Mouse (Mus musculus): ENCODE measurements at regions not wholly inside any gene's neighbourhood (a gene's known extent, or its start where the extent isn't known, plus 50 kb on each side); places are given as distances from the start of the nearest gene placed in this dataset.
A peak's percentile ranks its signal among the peaks of the same experiment; 100 is the strongest.
"Not testable (repeated sequence)": the region's sequence is repeated elsewhere in the genome, so short reads cannot be mapped to it uniquely, and the experiment has no call there.

GRCm38 (mm10) chr5:68252671-68253070 is 221.0 kb downstream of the Grxcr1 start:
- DNase-seq = peak; percentile 20 to 51

DNA sequence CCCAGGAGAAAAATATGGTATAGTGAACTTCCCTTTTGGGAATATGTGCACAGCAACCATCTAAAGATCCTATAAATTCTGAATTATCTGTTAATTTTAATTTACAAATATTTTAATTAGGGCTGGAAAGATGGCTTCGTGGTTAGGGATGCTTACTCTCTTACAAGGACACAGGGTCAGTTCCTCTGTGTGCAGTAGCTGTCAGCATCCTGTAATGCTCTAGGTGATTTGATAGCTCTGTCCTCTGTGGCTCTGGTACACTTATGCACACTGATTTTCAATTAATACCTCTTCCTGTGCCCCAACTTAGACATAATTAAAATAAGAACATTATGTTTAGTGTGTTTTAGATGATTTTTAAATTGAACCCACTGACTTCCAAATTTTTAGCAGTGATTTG is 221.8 kb downstream of the Grxcr1 start:
- no peak for DNase-seq

DNA sequence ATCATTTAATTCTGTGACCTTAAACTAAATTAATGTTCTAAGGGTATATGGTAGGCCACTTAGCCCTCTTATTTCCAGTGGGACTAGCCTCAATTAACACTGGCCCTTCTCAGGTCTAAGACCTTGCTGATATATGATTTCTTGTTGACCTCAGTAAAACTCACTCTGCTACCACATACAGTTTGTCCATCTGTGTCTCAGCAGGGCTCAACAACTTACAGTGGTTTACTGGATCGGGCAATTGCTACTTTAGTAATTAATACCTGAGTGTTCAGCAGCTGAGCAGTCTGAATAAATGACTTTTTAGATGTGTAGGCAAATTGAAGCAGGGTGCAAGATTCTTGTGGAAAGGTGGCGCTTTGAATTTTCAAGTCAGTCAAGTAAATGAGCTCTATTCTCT is 222.5 kb downstream of the Grxcr1 start:
- DNase-seq = no peak

DNA sequence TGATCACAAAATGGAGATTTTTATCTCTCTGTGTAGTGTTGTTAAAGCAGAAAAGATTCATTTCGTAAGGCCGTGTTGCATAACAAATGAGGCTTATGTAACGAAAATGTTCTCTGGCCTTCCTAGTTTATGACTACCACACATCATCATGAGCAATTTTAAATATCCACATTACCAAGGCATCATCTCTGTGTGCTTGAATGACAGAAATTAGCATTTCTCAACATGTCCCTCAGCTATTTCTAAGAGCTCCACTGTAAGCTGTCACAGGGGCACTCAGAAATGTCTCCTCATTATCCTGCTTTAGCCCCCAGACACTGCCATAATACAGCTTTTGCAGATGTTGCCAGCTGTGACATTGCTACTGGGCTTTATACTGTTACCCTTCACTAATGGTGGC is 232.6 kb downstream of the Grxcr1 start:
- peak in 1 of 2 experiments; percentile 22 for DNase-seq

DNA sequence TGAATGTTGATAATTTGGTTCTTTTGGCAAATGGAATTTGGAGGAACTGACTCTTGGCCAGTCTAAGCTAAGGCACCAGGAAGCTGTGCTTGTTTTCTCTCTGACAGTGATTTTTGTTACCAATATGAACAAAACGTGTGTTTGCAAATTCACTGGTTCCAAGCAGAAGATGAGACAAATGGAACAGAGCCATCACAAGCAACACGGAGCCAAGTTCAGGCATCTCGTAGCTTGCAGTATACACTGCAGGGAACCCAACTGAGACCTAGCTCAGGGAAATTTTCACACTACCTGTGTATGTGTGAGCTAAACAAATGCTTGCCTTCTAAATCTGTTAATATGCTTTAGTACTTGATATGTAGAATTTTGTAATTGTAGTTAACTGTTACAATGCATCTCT is 242.6 kb downstream of the Grxcr1 start:
- DNase-seq = no peak

DNA sequence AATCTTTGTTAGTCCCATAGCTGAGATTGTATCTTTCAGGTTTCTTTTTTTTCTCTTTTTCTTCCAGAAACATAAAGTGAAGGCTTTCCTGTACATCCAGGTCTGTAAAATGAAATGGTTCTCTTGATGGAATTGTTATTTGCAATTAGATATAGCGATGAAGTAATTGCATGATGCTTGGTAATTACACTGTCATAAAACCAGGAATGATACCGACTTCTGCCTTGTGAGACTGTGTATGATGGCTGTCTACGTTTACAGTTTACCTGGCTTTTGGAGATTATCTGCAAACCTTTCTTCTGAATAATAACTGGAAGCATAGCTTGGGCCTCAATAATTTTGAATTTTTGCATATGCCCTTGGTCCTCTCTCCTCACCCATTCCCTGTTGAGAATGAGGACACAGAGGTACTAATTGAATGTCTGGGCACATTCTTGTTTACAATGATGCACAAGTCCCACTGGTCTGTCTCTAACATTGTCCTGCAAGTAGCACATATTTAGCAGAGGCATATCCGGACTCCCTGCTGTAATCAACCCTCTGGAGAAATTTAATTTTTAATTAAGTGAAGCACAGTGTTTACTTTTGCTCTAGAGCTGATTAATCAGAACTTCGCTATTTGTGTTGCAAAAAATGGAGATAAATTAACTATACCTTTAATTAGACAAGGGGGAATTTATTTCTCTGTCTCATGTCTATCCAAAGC is 244.1 kb downstream of the Grxcr1 start:
- DNase-seq = no peak

- DNase-seq = not testable (repeated sequence)
Measured at GRCm38 (mm10) chr5:68295774-68296173, 264.1 kb downstream of the Grxcr1 start.

DNA sequence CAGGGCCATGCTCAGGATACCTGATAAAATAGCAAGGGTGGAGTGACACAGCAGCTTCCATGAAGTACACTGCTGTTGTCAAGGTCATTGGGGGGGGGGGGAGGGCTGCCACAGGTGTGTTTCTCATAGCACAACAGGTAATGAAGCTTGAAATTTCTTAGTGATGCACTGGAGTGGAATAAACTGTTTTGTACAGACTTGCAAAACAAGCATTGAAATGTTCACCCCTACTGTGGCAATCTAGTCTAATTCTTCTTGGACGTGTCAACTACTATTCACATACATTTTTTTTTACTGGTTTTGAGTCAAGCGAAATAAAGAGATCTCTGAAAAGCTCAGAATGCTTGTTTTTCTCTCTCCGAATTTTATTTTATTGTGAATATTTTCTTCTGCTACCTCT is 281.6 kb downstream of the Grxcr1 start:
- DNase-seq = no peak

DNA sequence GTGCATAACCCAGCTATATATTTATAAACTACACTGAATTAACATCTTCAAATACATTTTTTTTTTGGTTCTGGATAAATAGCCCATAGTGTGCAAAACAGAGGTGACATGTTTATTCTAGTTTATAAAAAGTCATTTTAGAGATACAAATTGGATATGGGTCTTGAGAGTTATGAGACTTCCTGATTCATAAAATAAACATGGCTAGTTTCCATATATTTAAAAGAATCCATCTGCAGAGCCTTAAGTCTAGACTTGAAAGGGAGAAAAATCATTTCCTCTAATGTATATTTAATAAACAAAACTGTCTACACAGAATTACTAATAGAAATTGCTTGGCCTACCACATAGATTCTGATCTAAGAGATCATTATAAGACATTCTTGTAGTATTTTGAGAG is 287.3 kb downstream of the Grxcr1 start:
- no peak for DNase-seq

GRCm38 (mm10) chr5:68326998-68327593 is 295.5 kb downstream of the Grxcr1 start:
- DNase-seq = no peak

GRCm38 (mm10) chr5:68329311-68329710 is 297.7 kb downstream of the Grxcr1 start:
- DNase-seq = no peak

GRCm38 (mm10) chr5:68329828-68330227 is 298.2 kb downstream of the Grxcr1 start:
- no peak for DNase-seq

GRCm38 (mm10) chr5:68350921-68351320 is 319.3 kb downstream of the Grxcr1 start:
- DNase-seq = no peak

DNA sequence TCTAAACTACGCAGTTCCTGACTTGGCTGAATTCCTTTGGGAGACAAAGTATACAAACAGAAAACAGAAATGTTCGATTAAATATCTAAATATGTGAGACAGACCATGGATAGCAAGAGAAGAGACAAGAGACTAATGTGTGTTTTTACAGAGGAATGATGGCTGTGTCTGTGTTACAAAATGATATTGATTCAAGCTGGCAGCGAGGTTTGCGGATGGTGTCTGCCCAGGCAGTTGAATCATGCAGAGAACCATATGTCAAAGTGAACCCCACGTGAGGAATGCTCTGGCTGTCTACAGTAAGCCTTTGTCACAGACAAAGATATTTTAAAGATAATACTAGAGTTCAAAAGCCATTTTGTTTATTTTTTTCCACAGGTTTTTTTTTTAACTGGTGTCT is 320.2 kb downstream of the Grxcr1 start:
- DNase-seq = no peak

DNA sequence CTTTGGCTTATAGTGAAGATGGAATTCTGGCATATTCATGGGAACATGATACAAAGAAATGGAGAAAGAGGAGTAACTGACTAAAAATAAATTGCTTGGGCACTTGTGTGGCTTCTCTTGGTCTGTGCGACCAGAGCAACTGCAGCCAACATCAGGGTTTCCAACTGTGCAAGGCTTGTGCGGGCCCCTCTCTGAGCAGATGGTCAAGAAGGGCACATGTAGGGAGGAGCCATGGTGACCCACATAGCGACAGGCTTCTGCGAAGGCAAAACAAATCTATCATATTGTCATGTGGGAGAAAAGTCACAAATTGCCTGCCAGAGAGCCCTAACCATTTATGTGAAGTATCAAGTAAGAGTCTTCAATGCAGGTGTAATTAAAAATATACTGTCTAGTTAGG is 321.6 kb downstream of the Grxcr1 start:
- no peak for DNase-seq

- not testable (repeated sequence) for DNase-seq
Measured at GRCm38 (mm10) chr5:68353816-68354215, 322.2 kb downstream of the Grxcr1 start.

DNA sequence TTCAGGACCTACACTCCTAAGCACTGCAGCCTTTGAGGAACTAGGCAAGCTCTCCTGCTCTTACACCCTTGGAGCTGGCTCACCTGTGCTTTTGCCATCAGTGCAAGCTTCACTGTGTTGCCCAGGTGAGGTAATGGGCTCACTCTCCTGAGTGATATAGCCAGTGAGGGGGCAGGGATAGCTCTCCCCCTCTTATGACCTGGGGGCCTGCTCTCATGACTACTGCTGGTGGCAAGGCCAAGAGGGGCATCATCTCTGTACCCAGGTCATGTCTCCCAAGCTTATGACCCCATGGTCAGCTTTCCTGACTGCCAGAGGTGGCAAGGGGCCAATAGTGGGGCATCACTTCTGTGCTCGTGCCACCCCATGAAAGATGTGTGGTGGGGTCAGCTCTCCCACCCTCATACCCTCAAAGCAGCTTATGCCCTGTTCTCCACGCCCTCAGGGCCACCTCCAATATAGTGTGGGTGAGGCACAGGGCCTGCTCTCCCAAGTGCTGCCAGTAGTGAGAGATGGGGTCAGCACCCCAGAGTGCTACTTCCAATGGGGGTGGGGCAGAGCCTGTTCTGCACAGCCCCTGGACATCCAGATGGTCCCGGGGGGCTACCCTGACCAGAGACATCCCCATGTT is 330.1 kb downstream of the Grxcr1 start:
- DNase-seq = no peak

DNA sequence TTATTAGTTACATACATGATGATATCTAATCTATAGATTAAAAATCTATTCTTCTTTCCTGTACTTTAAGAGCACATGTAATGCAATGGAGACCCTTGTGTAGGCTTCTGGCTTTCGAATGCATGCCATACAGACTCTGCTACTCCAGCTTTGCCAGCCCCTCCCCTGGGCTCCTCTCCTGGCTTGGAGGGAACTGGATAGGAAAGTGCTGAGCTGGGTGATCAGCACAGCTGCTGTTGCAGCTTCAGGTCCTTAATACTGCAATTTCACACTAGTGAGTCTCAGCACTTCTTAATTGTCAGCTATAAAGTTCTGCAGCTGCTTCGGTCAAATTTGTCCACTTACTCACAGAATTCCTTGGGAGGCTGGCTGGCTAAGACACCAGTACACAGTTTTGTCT is 341.4 kb downstream of the Grxcr1 start:
- peak in 1 of 2 experiments; percentile 34 for DNase-seq

Measured in lung, postnatal 4 days (tissue).